Mouse (Mus musculus): ENCODE data around the gene Timm8a1.

Timm8a1 gene

GRCm38 (mm10) chrX:134523772-134524171 lies 17.9 kb downstream of the Timm8a1 start:
- DNase-seq = no peak

GRCm38 (mm10) chrX:134509473-134509872 lies 32.2 kb downstream of the Timm8a1 start:
- no peak for DNase-seq

DNA sequence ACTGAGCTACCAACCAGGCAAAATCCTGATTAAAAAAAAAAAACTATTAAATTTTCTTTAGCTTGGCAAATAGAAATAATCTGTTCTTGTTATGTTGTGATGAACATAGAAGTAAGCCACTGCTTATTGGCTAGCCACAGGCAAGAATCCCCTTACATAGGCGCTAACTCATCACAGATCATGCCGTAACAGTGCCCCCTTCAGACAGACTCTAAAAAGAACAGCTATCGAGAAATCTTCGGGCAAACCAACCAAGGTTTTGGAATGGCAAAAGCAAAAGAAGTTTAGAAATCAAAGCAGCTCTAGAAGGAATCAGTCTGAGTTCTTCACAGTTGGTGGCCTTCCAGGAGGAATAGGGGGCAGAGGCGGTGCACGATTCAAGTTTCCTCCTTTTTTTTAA lies 33.7 kb downstream of the Timm8a1 start:
- no peak for DNase-seq

DNA sequence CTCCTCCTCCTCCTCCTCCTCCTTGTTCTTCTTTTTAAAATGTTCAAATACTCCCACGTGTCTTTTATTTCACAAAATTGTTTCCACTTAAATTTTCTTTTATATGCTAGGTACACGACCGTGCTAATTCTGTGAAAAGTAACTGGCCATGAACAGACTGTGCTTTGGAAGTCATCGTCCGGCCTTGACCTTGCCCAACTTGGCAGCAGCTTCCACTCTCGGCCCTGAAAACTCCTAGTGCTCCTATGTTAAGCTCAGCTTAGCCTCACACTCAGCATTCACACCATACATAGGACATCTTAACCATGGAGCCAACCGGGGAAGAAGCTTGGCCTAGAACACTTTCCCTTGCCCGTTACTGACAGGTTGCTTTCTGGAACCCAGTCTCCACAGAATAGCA lies 41.0 kb downstream of the Timm8a1 start:
- no peak for DNase-seq
